Mouse (Mus musculus) olfactory bulb, adult 2 months (tissue): ENCODE results near the gene Glt6d1.

Experiments used
- CTCF ChIP-seq: fragments of 200-500 bp; IDR thresholded peaks from 2 replicates; pipeline ENCODE4 v1.5.1; 2012; ENCODE audit warnings: low read depth, mild to moderate bottlenecking, low read length, moderate library complexity; ENCODE audit not compliant: insufficient read depth
- POLR2A ChIP-seq: fragments of 200-500 bp; IDR thresholded peaks from 2 replicates; pipeline ENCODE4 v1.6.1; 2012; ENCODE audit warnings: mild to moderate bottlenecking, low read depth, low read length, moderate library complexity; ENCODE audit not compliant: insufficient read depth

DNA sequence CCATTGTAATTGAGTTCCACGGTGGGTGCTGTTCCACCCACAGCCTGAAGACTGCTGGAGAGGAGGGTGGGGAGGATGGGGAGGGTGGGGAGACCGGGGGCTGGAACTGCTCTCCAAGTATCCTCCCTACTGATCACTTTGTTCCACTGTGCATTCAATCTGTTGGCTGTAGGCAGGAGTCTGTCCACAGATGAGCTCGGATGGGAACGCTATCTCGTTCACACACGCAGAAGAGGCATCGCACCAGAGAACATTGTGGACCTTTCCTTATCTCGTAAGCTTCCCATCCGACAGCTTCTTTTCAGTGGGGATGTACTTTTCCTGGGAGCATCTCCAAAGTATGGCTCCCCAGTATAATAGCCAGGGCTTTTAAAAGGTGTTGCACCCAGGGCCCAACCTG, 36.6 kb downstream of the Glt6d1 start:
- TF ChIP-seq CTCF (no peak), POLR2A (no peak)
